Mouse (Mus musculus) intestine, embryonic 16.5 days (tissue): ENCODE measurements around the gene Wdfy3. TPM values are rescaled to one million over a fixed set of nuclear protein-coding genes. Genes with fewer than 3 reads are reported as not detected.

Source experiments
- ATAC-seq: fragments of 200-750 bp; cut with Nextera tagmentation; 2 replicates; pipeline ENCODE4 v1.8.0; 2017; ENCODE audit warnings: moderate TSS enrichment, moderate library complexity
- H3K27ac ChIP-seq: fragments of 300-500 bp; sonication (generic); 2 replicates; pipeline ENCODE4 v1.5.1; 2014; ENCODE audit warnings: mild to moderate bottlenecking, low read length
- H3K27me3 ChIP-seq: fragments of 300-500 bp; sonication (generic); replicated peaks from 2 replicates; pipeline ENCODE4 v1.6.1; 2014; ENCODE audit warnings: low read length, control low read depth, mixed read lengths; ENCODE audit not compliant: control insufficient read depth, insufficient read depth
- H3K36me3 ChIP-seq: fragments of 300-500 bp; sonication (generic); 2 replicates; pipeline ENCODE4 v1.6.1; 2014; ENCODE audit warnings: low read length, control low read depth; ENCODE audit not compliant: control insufficient read depth, insufficient read depth
- H3K4me1 ChIP-seq: fragments of 300-500 bp; sonication (generic); 2 replicates; pipeline ENCODE4 v1.6.1; 2014; ENCODE audit warnings: low read length, control low read depth, mixed read lengths; ENCODE audit not compliant: control insufficient read depth, insufficient read depth
- H3K4me2 ChIP-seq: fragments of 300-500 bp; sonication (generic); 2 replicates; pipeline ENCODE4 v1.6.1; 2014; ENCODE audit warnings: low read depth, low read length, control low read depth
- H3K4me3 ChIP-seq: fragments of 300-500 bp; sonication (generic); 2 replicates; pipeline ENCODE4 v1.5.1; 2014; ENCODE audit warnings: mild to moderate bottlenecking, low read length
- H3K9ac ChIP-seq: fragments of 300-500 bp; sonication (generic); 2 replicates; pipeline ENCODE4 v1.6.1; 2014; ENCODE audit warnings: low read depth, low read length
- H3K9me3 ChIP-seq: fragments of 300-500 bp; sonication (generic); 2 replicates; pipeline ENCODE4 v1.6.1; 2016; ENCODE audit warnings: low read length, control low read depth; ENCODE audit not compliant: control insufficient read depth
- WGBS: fragments of 180-500 bp; shearing (Covaris S2); extraction: QIAGEN DNeasy Blood & Tissue Kit; methylation state at CpG from one replicate; pipeline ENCODE4 v1.1.7; 2014; 5-methylcytosine and 5-hydroxymethylcytosine counted together
- polyA plus RNA-seq: library from polyadenylated mRNA; unstranded; fragments of >200 nt; fragmentation: Nextera tagmentation; extraction: Ambion mirVana; gene quantifications from 2 replicates; pipeline ENCODE4 v1.2.1, GENCODE M21; 2015

The Wdfy3 gene
- polyA plus RNA-seq, 1 experiment from 2014 or later: 7.5 TPM

- Histone ChIP-seq H3K27me3 (no peaks in the 10 kb centered on the region), H3K36me3 (no peaks in the 10 kb centered on the region), H3K9me3 (peaks cover 3% of the 10 kb centered on the region; the same call in 1 of the 2 replicates), H3K4me1 (no peaks in the 10 kb centered on the region), H3K4me3 (no peak overlapping the region), H3K27ac (no peak overlapping the region), H3K9ac (no peak overlapping the region), H3K4me2 (no peak overlapping the region)
- 89% methylated on average over 8 of the region's 8 CpGs for WGBS
- no peak for ATAC-seq
These were observed 55.5 kb downstream of the Wdfy3 start for GRCm38 (mm10) chr5:102014235-102014634.

GRCm38 (mm10) chr5:102013781-102014180 is 55.9 kb downstream of the Wdfy3 start:
- Histone ChIP-seq H3K27me3 (no peaks in the 10 kb centered on the region), H3K4me2 (no peak overlapping the region), H3K4me3 (no peak overlapping the region), H3K4me1 (no peaks in the 10 kb centered on the region), H3K9ac (no peak overlapping the region), H3K36me3 (no peaks in the 10 kb centered on the region), H3K27ac (no peak overlapping the region), H3K9me3 (peaks cover 3% of the 10 kb centered on the region; the same call in 1 of the 2 replicates)
- WGBS: 93% methylated on average over 7 of the region's 7 CpGs
- ATAC-seq: no peak

- no peak overlapping the region for H3K4me3 ChIP-seq
- no peak overlapping the region for H3K9ac ChIP-seq
- H3K4me1 ChIP-seq: no peaks in the 10 kb centered on the region
- H3K27me3 ChIP-seq: no peaks in the 10 kb centered on the region
- 93% methylated on average over 2 of the region's 2 CpGs for WGBS
- no peaks in the 10 kb centered on the region for H3K36me3 ChIP-seq
- no peak for ATAC-seq
- no peak overlapping the region for H3K27ac ChIP-seq
- H3K4me2 ChIP-seq: no peak overlapping the region
- H3K9me3 ChIP-seq: peaks cover 3% of the 10 kb centered on the region; the same call in 1 of the 2 replicates
These were observed 58.8 kb downstream of the Wdfy3 start for GRCm38 (mm10) chr5:102010961-102011360.

- H3K27ac ChIP-seq: no peak overlapping the region
- no peaks in the 10 kb centered on the region for H3K4me1 ChIP-seq
- no peak overlapping the region for H3K4me2 ChIP-seq
- H3K27me3 ChIP-seq: no peaks in the 10 kb centered on the region
- WGBS: 85% methylated on average over 6 of the region's 6 CpGs
- H3K9me3 ChIP-seq: peaks cover 3% of the 10 kb centered on the region; the same call in 1 of the 2 replicates
- H3K4me3 ChIP-seq: no peak overlapping the region
- no peaks in the 10 kb centered on the region for H3K36me3 ChIP-seq
- ATAC-seq: no peak
- no peak overlapping the region for H3K9ac ChIP-seq
These were observed 60.1 kb downstream of the Wdfy3 start for GRCm38 (mm10) chr5:102009606-102010005.

GRCm38 (mm10) chr5:102008712-102009111 is 61.0 kb downstream of the Wdfy3 start:
- H3K4me2 ChIP-seq: no peak overlapping the region
- no peaks in the 10 kb centered on the region for H3K27me3 ChIP-seq
- WGBS: 84% methylated on average over 7 of the region's 7 CpGs
- H3K9me3 ChIP-seq: no peaks in the 10 kb centered on the region
- no peak overlapping the region for H3K9ac ChIP-seq
- ATAC-seq: no peak
- no peaks in the 10 kb centered on the region for H3K4me1 ChIP-seq
- H3K27ac ChIP-seq: no peak overlapping the region
- no peaks in the 10 kb centered on the region for H3K36me3 ChIP-seq
- no peak overlapping the region for H3K4me3 ChIP-seq

- Histone ChIP-seq H3K9me3 (no peaks in the 10 kb centered on the region), H3K4me2 (no peak overlapping the region), H3K36me3 (no peaks in the 10 kb centered on the region), H3K27me3 (no peaks in the 10 kb centered on the region), H3K4me3 (no peak overlapping the region), H3K27ac (no peak overlapping the region), H3K9ac (no peak overlapping the region), H3K4me1 (no peaks in the 10 kb centered on the region)
- no peak for ATAC-seq
- WGBS: 81% methylated on average over 6 of the region's 6 CpGs
These were observed 63.3 kb downstream of the Wdfy3 start for GRCm38 (mm10) chr5:102006218-102006941.

GRCm38 (mm10) chr5:102003371-102003770 is 66.3 kb downstream of the Wdfy3 start:
- H3K9ac ChIP-seq: no peak overlapping the region
- H3K9me3 ChIP-seq: no peaks in the 10 kb centered on the region
- H3K27ac ChIP-seq: no peak overlapping the region
- H3K4me3 ChIP-seq: no peak overlapping the region
- no peaks in the 10 kb centered on the region for H3K4me1 ChIP-seq
- H3K27me3 ChIP-seq: no peaks in the 10 kb centered on the region
- no peak for ATAC-seq
- H3K4me2 ChIP-seq: no peak overlapping the region
- no peaks in the 10 kb centered on the region for H3K36me3 ChIP-seq
- 72% methylated on average over 3 of the region's 3 CpGs for WGBS

GRCm38 (mm10) chr5:102001026-102001425 is 68.7 kb downstream of the Wdfy3 start:
- Histone ChIP-seq H3K27me3 (no peaks in the 10 kb centered on the region), H3K36me3 (no peaks in the 10 kb centered on the region), H3K4me2 (no peak overlapping the region), H3K9ac (no peak overlapping the region), H3K4me3 (no peak overlapping the region), H3K27ac (no peak overlapping the region), H3K9me3 (no peaks in the 10 kb centered on the region), H3K4me1 (no peaks in the 10 kb centered on the region)
- WGBS: 85% methylated on average over 8 of the region's 8 CpGs
- ATAC-seq: no peak

- H3K4me2 ChIP-seq: no peak overlapping the region
- no peaks in the 10 kb centered on the region for H3K9me3 ChIP-seq
- no peaks in the 10 kb centered on the region for H3K27me3 ChIP-seq
- WGBS: 62% methylated on average over 6 of the region's 6 CpGs
- no peak overlapping the region for H3K9ac ChIP-seq
- no peak overlapping the region for H3K27ac ChIP-seq
- H3K4me1 ChIP-seq: no peaks in the 10 kb centered on the region
- H3K36me3 ChIP-seq: no peaks in the 10 kb centered on the region
- H3K4me3 ChIP-seq: no peak overlapping the region
- ATAC-seq: 0 out of 2 replicates have a peak, but pooled peaks have one; percentile 49
These were observed 70.8 kb downstream of the Wdfy3 start for GRCm38 (mm10) chr5:101998971-101999370.
